Mouse (Mus musculus): ENCODE data around the gene Aim2.

DNA sequence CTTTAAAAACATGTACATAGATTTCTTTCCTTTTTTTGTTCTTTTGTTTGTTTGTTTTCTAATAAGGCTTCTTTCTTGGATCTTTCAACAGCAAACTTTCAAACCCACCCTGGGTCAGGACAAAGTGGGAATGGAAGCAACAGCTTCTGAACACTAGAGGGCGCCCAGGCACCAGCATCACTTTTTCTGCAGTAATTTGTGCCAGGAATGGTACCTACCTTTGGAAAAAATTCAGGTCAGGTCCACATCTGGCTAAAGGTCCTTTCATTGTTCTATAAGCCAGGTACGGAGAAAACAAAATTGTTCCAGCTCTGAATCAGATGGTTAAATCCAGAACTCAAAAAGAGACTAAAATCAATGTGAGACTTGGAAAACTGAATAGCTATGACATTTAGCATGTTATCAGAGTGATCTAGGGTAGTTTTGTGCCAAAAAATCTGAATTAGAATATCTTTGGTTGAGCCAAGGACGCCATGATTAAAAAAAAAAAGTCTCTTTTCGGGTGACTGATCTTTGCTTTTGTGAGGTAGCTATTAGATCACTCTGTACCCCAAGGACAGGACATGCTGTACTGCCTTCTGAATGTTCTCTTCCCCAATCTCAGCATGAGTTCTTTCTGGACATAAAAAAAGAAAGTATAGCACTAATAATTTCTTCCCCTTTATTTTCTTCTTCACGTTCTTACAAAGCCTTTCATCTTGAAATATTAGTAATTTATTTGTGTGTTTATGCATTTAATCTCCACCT is 26.7 kb upstream of the Aim2 start:
- TF ChIP-seq POLR2A (IDR thresholded peaks at IDR 0.05; ENCODE audit: low read depth, low read length) (no peak), CTCF (conservative IDR thresholded peaks at IDR 0.05; ENCODE audit: insufficient read depth, insufficient read length, low read depth, low read length) (peak; percentile 66)
